Mouse (Mus musculus): ENCODE measurements around the gene Gpr173. TPM values are rescaled to one million over a fixed set of nuclear protein-coding genes. Genes with fewer than 3 reads are reported as not detected.
"Not testable (repeated sequence)": the region's sequence is repeated elsewhere in the genome, so short reads cannot be mapped to it uniquely, and the experiment has no call there.

The Gpr173 gene
- polyA plus RNA-seq, 1 experiment from 2014 or later: 4.1 TPM

GRCm38 (mm10) chrX:152342358-152342901 lies 26.1 kb downstream of the Gpr173 start, which contains the start of gene Tspyl2:
Gene Tspyl2 (minus strand): TSS chrX:152342425.
- Histone ChIP-seq H3K4me2 (ENCODE audit: low read depth, low read length) (peak within 1 kb of the TSS; percentile 50), H3K4me3 (replicated peaks; ENCODE audit: low read length) (peak within 1 kb of the TSS; percentile 62), H3K4me1 (ENCODE audit: control insufficient read depth, insufficient read depth, low read length) (peaks cover 3% of the 10 kb centered on the region; the same call in 1 of the 2 replicates), H3K27me3 (ENCODE audit: control insufficient read depth, insufficient read depth, low read length) (peaks cover 23% of the 10 kb centered on the region), H3K9me3 (replicated peaks; ENCODE audit: control insufficient read depth, low read length) (no peaks in the 10 kb centered on the region), H3K9ac (ENCODE audit: low read length) (peak within 1 kb of the TSS; percentile 81), H3K27ac (ENCODE audit: low read length) (peak within 1 kb of the TSS; percentile 89), H3K36me3 (ENCODE audit: control insufficient read depth, insufficient read depth, low read length) (no peaks in the 10 kb centered on the region)
- ATAC-seq (ENCODE audit: insufficient read depth, low FRiP score): peak; percentile 98
- 6% methylated on average over 26 of the region's 27 CpGs for WGBS

GRCm38 (mm10) chrX:152341496-152341895 lies 27.0 kb downstream of the Gpr173 start:
- Histone ChIP-seq H3K4me2 (ENCODE audit: low read depth, low read length) (peak overlapping the region; percentile 46), H3K36me3 (ENCODE audit: control insufficient read depth, insufficient read depth, low read length) (no peaks in the 10 kb centered on the region), H3K4me3 (replicated peaks; ENCODE audit: low read length) (peak overlapping the region; percentile 62), H3K9ac (ENCODE audit: low read length) (peak overlapping the region; percentile 81), H3K27ac (ENCODE audit: low read length) (peak overlapping the region; percentile 64; the same call in 1 of the 2 replicates), H3K9me3 (replicated peaks; ENCODE audit: control insufficient read depth, low read length) (no peaks in the 10 kb centered on the region), H3K4me1 (ENCODE audit: control insufficient read depth, insufficient read depth, low read length) (peaks cover 3% of the 10 kb centered on the region; the same call in 1 of the 2 replicates), H3K27me3 (ENCODE audit: control insufficient read depth, insufficient read depth, low read length) (peaks cover 23% of the 10 kb centered on the region; the same call in 1 of the 2 replicates)
- WGBS: 32% methylated on average over 10 of the region's 11 CpGs
- ATAC-seq (ENCODE audit: insufficient read depth, low FRiP score): no peak

GRCm38 (mm10) chrX:152336546-152337332 lies 31.8 kb downstream of the Gpr173 start:
- peaks cover 3% of the 10 kb centered on the region; the same call in 1 of the 2 replicates for H3K4me1 ChIP-seq (ENCODE audit: control insufficient read depth, insufficient read depth, low read length)
- H3K4me2 ChIP-seq (ENCODE audit: low read depth, low read length): peak overlapping the region; percentile 38
- peaks cover 17% of the 10 kb centered on the region; the same call in 1 of the 2 replicates for H3K27me3 ChIP-seq (ENCODE audit: control insufficient read depth, insufficient read depth, low read length)
- WGBS: 11% methylated on average over 33 of the region's 33 CpGs
- H3K4me3 ChIP-seq (replicated peaks; ENCODE audit: low read length): peak overlapping the region; percentile 26
- ATAC-seq (ENCODE audit: insufficient read depth, low FRiP score): peak; percentile 99
- H3K36me3 ChIP-seq (ENCODE audit: control insufficient read depth, insufficient read depth, low read length): no peaks in the 10 kb centered on the region
- peak overlapping the region; percentile 46 for H3K9ac ChIP-seq (ENCODE audit: low read length)
- H3K9me3 ChIP-seq (replicated peaks; ENCODE audit: control insufficient read depth, low read length): no peaks in the 10 kb centered on the region
- peak overlapping the region; percentile 73 for H3K27ac ChIP-seq (ENCODE audit: low read length)

GRCm38 (mm10) chrX:152336123-152336522 lies 32.4 kb downstream of the Gpr173 start:
- Histone ChIP-seq H3K4me3 (replicated peaks; ENCODE audit: low read length) (peak overlapping the region; percentile 26; the same call in 1 of the 2 replicates), H3K4me2 (ENCODE audit: low read depth, low read length) (peak overlapping the region; percentile 38), H3K27me3 (ENCODE audit: control insufficient read depth, insufficient read depth, low read length) (peaks cover 15% of the 10 kb centered on the region; the same call in 1 of the 2 replicates)
- H3K9me3 ChIP-seq (replicated peaks; ENCODE audit: control insufficient read depth, low read length); ATAC-seq (ENCODE audit: insufficient read depth, low FRiP score); H3K4me1 ChIP-seq (ENCODE audit: control insufficient read depth, insufficient read depth, low read length); H3K27ac ChIP-seq (ENCODE audit: low read length); H3K9ac ChIP-seq (ENCODE audit: low read length); H3K36me3 ChIP-seq (ENCODE audit: control insufficient read depth, insufficient read depth, low read length): not testable (repeated sequence)
- WGBS: 42% methylated on average over 4 of the region's 4 CpGs

- ATAC-seq (ENCODE audit: insufficient read depth, low FRiP score); H3K4me3 ChIP-seq (replicated peaks; ENCODE audit: low read length); H3K27me3 ChIP-seq (ENCODE audit: control insufficient read depth, insufficient read depth, low read length); H3K4me2 ChIP-seq (ENCODE audit: low read depth, low read length); H3K9me3 ChIP-seq (replicated peaks; ENCODE audit: control insufficient read depth, low read length); H3K36me3 ChIP-seq (ENCODE audit: control insufficient read depth, insufficient read depth, low read length); H3K4me1 ChIP-seq (ENCODE audit: control insufficient read depth, insufficient read depth, low read length); H3K27ac ChIP-seq (ENCODE audit: low read length); H3K9ac ChIP-seq (ENCODE audit: low read length): not testable (repeated sequence)
Observed at GRCm38 (mm10) chrX:152329400-152329799, 39.1 kb downstream of the Gpr173 start.

- no peak overlapping the region; the same call in 1 of the 2 replicates for H3K27ac ChIP-seq (ENCODE audit: low read length)
- peak overlapping the region; percentile 57 for H3K4me2 ChIP-seq (ENCODE audit: low read depth, low read length)
Observed at GRCm38 (mm10) chrX:152327689-152328052, 40.8 kb downstream of the Gpr173 start.

GRCm38 (mm10) chrX:152326996-152327688 lies 41.4 kb downstream of the Gpr173 start, which contains the start of gene Kantr:
Gene Kantr (minus strand): TSS chrX:152327495.
- H3K4me1 ChIP-seq (ENCODE audit: control insufficient read depth, insufficient read depth, low read length): no peaks in the 10 kb centered on the region
- 11% methylated on average over 29 of the region's 29 CpGs for WGBS
- ATAC-seq (ENCODE audit: insufficient read depth, low FRiP score): peak; percentile 98

More at GRCm38 (mm10) chrX:152327689-152328052, 40.8 kb downstream of the Gpr173 start:
- peak overlapping the region; percentile 48 for H3K9ac ChIP-seq (ENCODE audit: low read length)
- peak overlapping the region; percentile 62 for H3K4me3 ChIP-seq (replicated peaks; ENCODE audit: low read length)
- H3K36me3 ChIP-seq (ENCODE audit: control insufficient read depth, insufficient read depth, low read length): no peaks in the 10 kb centered on the region
- H3K27me3 ChIP-seq (ENCODE audit: control insufficient read depth, insufficient read depth, low read length): peaks cover 9% of the 10 kb centered on the region; the same call in 1 of the 2 replicates
- H3K4me1 ChIP-seq (ENCODE audit: control insufficient read depth, insufficient read depth, low read length): no peaks in the 10 kb centered on the region
- 0 out of 2 replicates have a peak, but pooled peaks have one; percentile 21 for ATAC-seq (ENCODE audit: insufficient read depth, low FRiP score)
- 18% methylated on average over 8 of the region's 8 CpGs for WGBS
- no peaks in the 10 kb centered on the region for H3K9me3 ChIP-seq (replicated peaks; ENCODE audit: control insufficient read depth, low read length)

GRCm38 (mm10) chrX:152323584-152323983 lies 44.9 kb downstream of the Gpr173 start:
- Histone ChIP-seq H3K27ac (ENCODE audit: low read length) (no peak overlapping the region), H3K4me1 (ENCODE audit: control insufficient read depth, insufficient read depth, low read length) (no peaks in the 10 kb centered on the region), H3K9ac (ENCODE audit: low read length) (no peak overlapping the region), H3K4me3 (replicated peaks; ENCODE audit: low read length) (no peak overlapping the region), H3K9me3 (replicated peaks; ENCODE audit: control insufficient read depth, low read length) (no peaks in the 10 kb centered on the region), H3K27me3 (ENCODE audit: control insufficient read depth, insufficient read depth, low read length) (peaks cover 9% of the 10 kb centered on the region; the same call in 1 of the 2 replicates), H3K36me3 (ENCODE audit: control insufficient read depth, insufficient read depth, low read length) (no peaks in the 10 kb centered on the region), H3K4me2 (ENCODE audit: low read depth, low read length) (no peak overlapping the region)
- ATAC-seq (ENCODE audit: insufficient read depth, low FRiP score): no peak
- 92% methylated on average over 1 of the region's 1 CpGs for WGBS

More at GRCm38 (mm10) chrX:152326996-152327688, 41.4 kb downstream of the Gpr173 start, which contains the start of gene Kantr:
- Histone ChIP-seq H3K9ac (ENCODE audit: low read length) (peak within 1 kb of the TSS; percentile 78), H3K36me3 (ENCODE audit: control insufficient read depth, insufficient read depth, low read length) (no peaks in the 10 kb centered on the region), H3K4me3 (replicated peaks; ENCODE audit: low read length) (peak within 1 kb of the TSS; percentile 62), H3K4me2 (ENCODE audit: low read depth, low read length) (peak within 1 kb of the TSS; percentile 57), H3K27ac (ENCODE audit: low read length) (no peak within 1 kb of the TSS; the same call in 1 of the 2 replicates), H3K9me3 (replicated peaks; ENCODE audit: control insufficient read depth, low read length) (no peaks in the 10 kb centered on the region), H3K27me3 (ENCODE audit: control insufficient read depth, insufficient read depth, low read length) (peaks cover 9% of the 10 kb centered on the region; the same call in 1 of the 2 replicates)
